Mouse (Mus musculus) liver, embryonic 14.5 days (tissue): ENCODE results near the gene Tmem258. TPM values are rescaled to one million over a fixed set of nuclear protein-coding genes. Genes with fewer than 3 reads are reported as not detected.

Experiments
- ATAC-seq: fragments of 200-750 bp; cut with Nextera tagmentation; 2 replicates; pipeline ENCODE4 v1.8.0; 2017; ENCODE audit warnings: moderate number of reproducible peaks, mild to moderate bottlenecking, moderate library complexity; ENCODE audit not compliant: insufficient read depth
- DNase-seq, 3 experiments: peaks; one replicate each; pipeline ENCODE4 v3.0.0-alpha.2; 2012 to 2013; ENCODE audit warnings: low read depth in 3 of 3, low spot score in 3 of 3
- H3K27ac ChIP-seq: fragments of 300-500 bp; sonication (generic); 2 replicates; pipeline ENCODE4 v1.5.1; 2014; ENCODE audit warnings: moderate library complexity, mild to moderate bottlenecking, control low read depth, inconsistent platforms
- H3K27me3 ChIP-seq: fragments of 300-500 bp; sonication (generic); 2 replicates; pipeline ENCODE4 v1.6.1; 2014; ENCODE audit warnings: mild to moderate bottlenecking, low read length, moderate library complexity; ENCODE audit not compliant: control insufficient read depth, insufficient read depth
- H3K36me3 ChIP-seq: fragments of 300-500 bp; sonication (generic); replicated peaks from 2 replicates; pipeline ENCODE4 v1.6.1; 2014; ENCODE audit warnings: low read depth; ENCODE audit not compliant: control insufficient read depth, insufficient read depth
- H3K4me1 ChIP-seq, 2 experiments: fragments of 200-500 bp in 1 of 2; fragments of 300-500 bp in 1 of 2; sonication (generic) in 1 of 2; replicated peaks; 2 replicates each; pipeline ENCODE4 v1.6.1; 2012 to 2014; ENCODE audit warnings: antibody characterized with exemption in 1 of 2, inconsistent platforms in 1 of 2, low read length in 1 of 2; ENCODE audit not compliant: control insufficient read depth in 2 of 2, insufficient read depth in 2 of 2
- H3K4me2 ChIP-seq: fragments of 300-500 bp; sonication (generic); 2 replicates; pipeline ENCODE4 v1.6.1; 2014; ENCODE audit warnings: low read depth, mild to moderate bottlenecking, control low read depth, moderate library complexity
- H3K4me3 ChIP-seq, 2 experiments: fragments of 200-500 bp in 1 of 2; fragments of 300-500 bp in 1 of 2; sonication (generic) in 1 of 2; 2 replicates each; pipeline ENCODE4 v1.5.1; 2012 to 2014; ENCODE audit warnings: low read depth in 2 of 2, low read length in 2 of 2, mild to moderate bottlenecking in 2 of 2, control low read depth in 1 of 2, inconsistent platforms in 1 of 2, moderate library complexity in 1 of 2; ENCODE audit not compliant: insufficient read depth in 1 of 2
- H3K9ac ChIP-seq: fragments of 300-500 bp; sonication (generic); replicated peaks from 2 replicates; pipeline ENCODE4 v1.6.1; 2014; ENCODE audit warnings: mild to moderate bottlenecking, control low read depth, moderate library complexity
- H3K9me3 ChIP-seq: fragments of 300-500 bp; sonication (generic); 2 replicates; pipeline ENCODE4 v1.6.1; 2016; ENCODE audit warnings: low read length, mixed read lengths; ENCODE audit not compliant: control insufficient read depth
- CTCF ChIP-seq: IDR thresholded peaks from 2 replicates; pipeline ENCODE4 v1.5.1; 2016; ENCODE audit warnings: antibody characterized with exemption, low read depth, control low read depth
- EP300 ChIP-seq: IDR thresholded peaks from 2 replicates; pipeline ENCODE4 v1.6.1; 2016; ENCODE audit warnings: antibody characterized with exemption, low read depth
- WGBS: fragments of 180-500 bp; shearing (Covaris S2); extraction: QIAGEN DNeasy Blood & Tissue Kit; methylation state at CpG from one replicate; pipeline ENCODE4 v1.1.7; 2014; ENCODE audit not compliant: insufficient replicate concordance; 5-methylcytosine and 5-hydroxymethylcytosine counted together
- polyA plus RNA-seq, 2 experiments: library from polyadenylated mRNA; depleted of rRNA in 1 of 2; stranded (reverse) in 1 of 2; unstranded in 1 of 2; fragments of >200 nt; fragmentation: Nextera tagmentation in 1 of 2; extraction: Ambion mirVana in 1 of 2; gene quantifications; 2 replicates each; pipeline versions ENCODE4 v1.2.1 to v1.2.3; 2012 to 2014

The Tmem258 gene
- polyA plus RNA-seq, 2 experiments = 78.6 to 402 TPM

DNA sequence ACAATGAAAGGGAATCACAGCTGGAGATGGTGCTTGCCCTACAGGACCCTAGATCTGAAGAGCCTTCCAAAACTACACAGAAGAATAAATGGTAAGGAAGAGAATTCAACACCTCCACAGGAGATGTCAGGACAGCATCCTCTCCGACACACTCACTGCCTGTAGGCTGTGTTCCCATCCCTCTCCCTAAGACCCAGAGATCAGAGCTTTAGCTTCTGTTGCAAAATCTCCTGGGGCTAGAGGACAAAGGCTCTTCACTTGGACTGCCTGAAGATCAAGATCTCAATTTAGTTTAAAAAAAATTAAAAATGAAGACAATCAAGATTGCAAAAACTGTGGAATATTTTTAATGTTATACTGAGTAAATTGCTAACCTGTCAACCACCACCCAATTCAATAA lies 27.3 kb upstream of the Tmem258 start:
- ATAC-seq = no peak
- DNase-seq = no peak
- TF ChIP-seq EP300 (no peak), CTCF (no peak)
- Histone ChIP-seq H3K4me1 (peaks cover 29 to 39% of the 10 kb centered on the region in 2 experiments), H3K27me3 (no peaks in the 10 kb centered on the region), H3K27ac (no peak overlapping the region), H3K9ac (no peak overlapping the region), H3K4me2 (no peak overlapping the region), H3K36me3 (no peaks in the 10 kb centered on the region), H3K9me3 (no peaks in the 10 kb centered on the region), H3K4me3 (no peak overlapping the region)
- 72% methylated on average over 1 of the region's 1 CpGs for WGBS

- Histone ChIP-seq H3K4me3 (no peak overlapping the region), H3K9ac (no peak overlapping the region), H3K27me3 (no peaks in the 10 kb centered on the region), H3K4me1 (peaks cover 26 to 36% of the 10 kb centered on the region in 2 experiments), H3K36me3 (no peaks in the 10 kb centered on the region), H3K27ac (no peak overlapping the region), H3K4me2 (no peak overlapping the region), H3K9me3 (no peaks in the 10 kb centered on the region)
- WGBS = 40% methylated on average over 7 of the region's 7 CpGs
- ATAC-seq (no peak), DNase-seq (no peak)
- TF ChIP-seq CTCF (no peak), EP300 (no peak)
Observed at GRCm38 (mm10) chr19:10176941-10177372, 26.9 kb upstream of the Tmem258 start.

GRCm38 (mm10) chr19:10181225-10181624 lies 22.6 kb upstream of the Tmem258 start:
- peaks cover 9% of the 10 kb centered on the region for H3K36me3 ChIP-seq
- H3K27me3 ChIP-seq = no peaks in the 10 kb centered on the region
- WGBS = 83% methylated on average over 7 of the region's 7 CpGs
- H3K9ac ChIP-seq = no peak overlapping the region
- H3K4me3 ChIP-seq = no peak overlapping the region
- H3K4me1 ChIP-seq = peaks cover 5 to 24% of the 10 kb centered on the region in 2 experiments; a peak in 3 of 4 replicates
- no peaks in the 10 kb centered on the region for H3K9me3 ChIP-seq
- DNase-seq (no peak), ATAC-seq (no peak)
- H3K27ac ChIP-seq = no peak overlapping the region
- no peak overlapping the region for H3K4me2 ChIP-seq
- TF ChIP-seq CTCF (no peak), EP300 (no peak)

GRCm38 (mm10) chr19:10182142-10182541 lies 21.7 kb upstream of the Tmem258 start:
- Histone ChIP-seq H3K4me1 (peaks cover 5 to 21% of the 10 kb centered on the region in 2 experiments; a peak in 3 of 4 replicates), H3K36me3 (peaks cover 18% of the 10 kb centered on the region), H3K4me3 (peak overlapping the region; percentile 95 to 99), H3K27ac (peak overlapping the region; percentile 68), H3K27me3 (no peaks in the 10 kb centered on the region), H3K9me3 (no peaks in the 10 kb centered on the region), H3K9ac (peak overlapping the region; percentile 91), H3K4me2 (peak overlapping the region; percentile 85)
- no peak for DNase-seq
- no peak for TF ChIP-seq CTCF
- TF ChIP-seq EP300 = no peak
- ATAC-seq = peak; percentile 4
- 24% methylated on average over 7 of the region's 7 CpGs for WGBS

GRCm38 (mm10) chr19:10182670-10183298 lies 21.0 kb upstream of the Tmem258 start, which contains the start of gene Fads1:
Gene Fads1 (plus strand): TSS chr19:10182888.
- TF ChIP-seq CTCF (peak; percentile 63), EP300 (no peak)
- peak within 1 kb of the TSS; percentile 85 for H3K4me2 ChIP-seq
- H3K27me3 ChIP-seq = no peaks in the 10 kb centered on the region
- DNase-seq (peak; percentile 82 to 85 (median 82)), ATAC-seq (peak; percentile 94)
- WGBS = under 1% methylated on average over 68 of the region's 70 CpGs
- peaks cover 5 to 21% of the 10 kb centered on the region in 2 experiments; a peak in 3 of 4 replicates for H3K4me1 ChIP-seq
- H3K36me3 ChIP-seq = peaks cover 19% of the 10 kb centered on the region
- no peaks in the 10 kb centered on the region for H3K9me3 ChIP-seq
- H3K9ac ChIP-seq = peak within 1 kb of the TSS; percentile 91
- H3K27ac ChIP-seq = peak within 1 kb of the TSS; percentile 68
- peak within 1 kb of the TSS; percentile 95 to 99 for H3K4me3 ChIP-seq
